Mouse (Mus musculus): Measurements from ENCODE around the gene Pih1d2. TPM values are rescaled to one million over a fixed set of nuclear protein-coding genes. Genes with fewer than 3 reads are reported as not detected.

Pih1d2 gene
- polyA plus RNA-seq (2016; fragmentation: Nextera tagmentation; extraction: Ambion mirVana): 3.4 and 5.3 TPM in 2 replicates

GRCm38 (mm10) chr9:50616766-50617603 is at the start of gene Pih1d2, which contains the start of gene Nkapd1:
Gene Pih1d2, plus strand, starts transcription at chr9:50617321.
Gene Nkapd1, minus strand, starts transcription at chr9:50617464.
- peaks cover 32% of the 10 kb centered on the region for H3K36me3 ChIP-seq
- H3K9me3 ChIP-seq: no peaks in the 10 kb centered on the region
- peaks cover 10% of the 10 kb centered on the region for H3K4me1 ChIP-seq
- peak; percentile 94 for DNase-seq (ENCODE audit: low spot score)
- WGBS: under 1% methylated on average over 81 of the region's 81 CpGs
- peak within 1 kb of the TSS; percentile 91 for H3K4me3 ChIP-seq
- no peaks in the 10 kb centered on the region for H3K27me3 ChIP-seq (ENCODE audit: insufficient read depth, poor library complexity, severe bottlenecking)
- peak within 1 kb of the TSS; percentile 94 for H3K27ac ChIP-seq

- Histone ChIP-seq H3K27me3 (ENCODE audit: insufficient read depth, poor library complexity, severe bottlenecking) (no peaks in the 10 kb centered on the region), H3K27ac (no peak overlapping the region), H3K4me3 (no peak overlapping the region), H3K9me3 (no peaks in the 10 kb centered on the region), H3K4me1 (no peaks in the 10 kb centered on the region), H3K36me3 (no peaks in the 10 kb centered on the region)
- DNase-seq (ENCODE audit: low spot score): no peak
- WGBS: 81% methylated on average over 4 of the region's 4 CpGs
These were observed 49.7 kb upstream of the Pih1d2 start for GRCm38 (mm10) chr9:50567372-50567771.

GRCm38 (mm10) chr9:50567881-50568280 is 49.2 kb upstream of the Pih1d2 start:
- Histone ChIP-seq H3K36me3 (no peaks in the 10 kb centered on the region), H3K27ac (no peak overlapping the region), H3K9me3 (no peaks in the 10 kb centered on the region), H3K4me1 (no peaks in the 10 kb centered on the region), H3K4me3 (no peak overlapping the region), H3K27me3 (ENCODE audit: insufficient read depth, poor library complexity, severe bottlenecking) (no peaks in the 10 kb centered on the region)
- 65% methylated on average over 2 of the region's 2 CpGs for WGBS
- no peak for DNase-seq (ENCODE audit: low spot score)

DNA sequence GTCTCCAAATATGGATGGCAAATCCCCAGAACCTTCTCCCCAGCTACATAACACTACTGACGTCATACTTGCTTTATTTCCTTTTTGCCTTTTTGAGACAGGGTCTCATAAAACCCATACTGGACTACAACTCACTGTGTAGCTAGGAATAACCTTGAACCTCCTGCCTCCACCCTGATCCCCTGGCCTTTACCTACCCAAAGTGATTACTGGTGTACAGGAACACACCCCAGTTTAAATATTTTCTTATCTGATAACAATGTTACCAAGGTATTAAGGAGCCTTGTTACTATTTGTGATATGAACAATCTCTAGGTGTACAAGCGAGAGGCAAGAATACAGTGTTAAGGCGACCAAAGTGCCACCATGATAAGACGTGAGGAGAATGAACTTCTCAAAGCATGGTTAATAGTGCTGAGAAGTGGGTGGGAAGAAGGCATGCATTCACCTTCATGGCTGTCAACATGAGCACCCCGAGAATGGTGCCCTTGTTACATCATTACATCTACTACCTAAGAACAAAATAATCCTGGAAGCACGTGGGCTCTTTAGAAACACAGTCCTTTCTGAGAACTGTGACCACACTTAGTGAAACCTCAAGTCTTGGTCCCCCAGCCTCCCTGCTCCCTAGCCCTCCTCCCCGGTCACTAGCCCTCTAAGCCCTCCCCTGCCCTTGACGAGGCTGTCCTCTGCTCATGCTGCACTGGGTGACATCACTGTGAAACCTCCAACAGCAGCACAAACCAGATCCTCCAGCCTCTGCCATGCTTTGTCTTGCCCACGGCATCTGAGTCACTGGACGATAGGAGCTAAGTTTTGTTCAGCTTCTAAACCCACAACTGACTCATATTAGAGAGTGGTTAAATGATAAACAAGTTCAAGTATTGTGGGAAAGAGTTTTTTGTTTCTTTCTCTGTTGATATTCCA is 47.3 kb upstream of the Pih1d2 start:
- no peak overlapping the region for H3K27ac ChIP-seq
- no peaks in the 10 kb centered on the region for H3K27me3 ChIP-seq (ENCODE audit: insufficient read depth, poor library complexity, severe bottlenecking)
- 63% methylated on average over 10 of the region's 10 CpGs for WGBS
- DNase-seq (ENCODE audit: low spot score): no peak
- no peaks in the 10 kb centered on the region for H3K36me3 ChIP-seq
- H3K4me1 ChIP-seq: no peaks in the 10 kb centered on the region
- no peaks in the 10 kb centered on the region for H3K9me3 ChIP-seq
- no peak overlapping the region for H3K4me3 ChIP-seq

DNA sequence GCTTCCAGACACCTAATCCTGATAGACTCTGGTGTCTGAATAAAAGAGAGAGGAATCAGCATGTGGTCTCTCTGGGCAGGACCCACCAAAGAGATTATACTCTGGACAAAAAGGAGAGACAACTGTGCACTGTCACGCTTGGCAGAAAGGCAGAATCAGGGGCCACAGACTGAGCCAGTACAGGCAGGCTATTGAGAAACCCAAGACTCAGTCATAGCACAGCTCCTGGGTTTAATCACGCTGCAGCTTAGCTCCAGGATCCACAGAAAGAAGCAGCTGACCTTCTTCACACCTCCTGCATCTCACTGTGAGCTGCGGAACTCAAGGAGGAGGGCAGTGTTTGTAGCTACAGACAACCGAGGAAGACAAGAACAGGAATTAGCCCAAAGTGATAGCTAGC is 36.8 kb upstream of the Pih1d2 start:
- H3K36me3 ChIP-seq: no peaks in the 10 kb centered on the region
- H3K4me3 ChIP-seq: no peak overlapping the region
- H3K9me3 ChIP-seq: no peaks in the 10 kb centered on the region
- no peaks in the 10 kb centered on the region for H3K4me1 ChIP-seq
- DNase-seq (ENCODE audit: low spot score): no peak
- H3K27me3 ChIP-seq (ENCODE audit: insufficient read depth, poor library complexity, severe bottlenecking): no peaks in the 10 kb centered on the region
- 30% methylated on average over 4 of the region's 4 CpGs for WGBS
- H3K27ac ChIP-seq: no peak overlapping the region

DNA sequence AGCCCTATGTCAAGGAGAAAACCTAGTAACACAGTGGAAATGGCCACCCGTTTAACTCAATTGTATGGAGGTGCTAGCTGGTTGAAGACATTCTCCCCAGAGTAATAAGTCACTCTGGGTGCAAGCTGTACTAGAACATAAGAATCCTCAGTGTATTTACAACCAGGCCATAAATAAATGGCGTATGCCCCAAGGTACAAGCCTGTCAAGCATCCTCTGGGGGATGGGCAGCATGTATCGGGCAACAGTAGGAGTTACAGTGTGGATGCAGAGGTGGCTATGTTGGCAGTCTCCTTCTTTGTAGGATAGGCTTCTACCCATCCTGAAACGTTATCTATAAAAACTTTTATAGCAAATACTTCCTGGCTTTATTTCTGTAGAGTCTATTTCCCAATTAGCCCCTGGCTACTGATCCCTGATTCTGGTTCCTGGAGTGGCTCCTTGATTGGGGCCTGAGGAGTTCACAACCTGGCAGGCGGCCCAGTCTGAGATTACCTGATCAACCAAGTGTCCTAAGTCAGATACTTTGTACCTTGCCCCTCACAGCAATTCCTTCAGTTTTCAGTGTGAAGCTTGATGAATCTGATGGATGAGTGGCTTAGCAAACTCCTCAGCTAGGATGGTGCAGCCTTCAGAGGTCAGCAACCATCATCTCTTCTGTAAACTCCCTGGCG is 31.8 kb upstream of the Pih1d2 start:
- Histone ChIP-seq H3K36me3 (no peaks in the 10 kb centered on the region), H3K27ac (no peak overlapping the region), H3K9me3 (no peaks in the 10 kb centered on the region), H3K4me3 (no peak overlapping the region), H3K27me3 (ENCODE audit: insufficient read depth, poor library complexity, severe bottlenecking) (no peaks in the 10 kb centered on the region), H3K4me1 (no peaks in the 10 kb centered on the region)
- WGBS: 77% methylated on average over 6 of the region's 6 CpGs
- no peak for DNase-seq (ENCODE audit: low spot score)

- 74% methylated on average over 4 of the region's 4 CpGs for WGBS
- H3K4me1 ChIP-seq: no peaks in the 10 kb centered on the region
- no peaks in the 10 kb centered on the region for H3K9me3 ChIP-seq
- no peaks in the 10 kb centered on the region for H3K36me3 ChIP-seq
- H3K4me3 ChIP-seq: no peak overlapping the region
- H3K27ac ChIP-seq: no peak overlapping the region
- H3K27me3 ChIP-seq (ENCODE audit: insufficient read depth, poor library complexity, severe bottlenecking): no peaks in the 10 kb centered on the region
- DNase-seq (ENCODE audit: low spot score): no peak
These were observed 30.2 kb upstream of the Pih1d2 start for GRCm38 (mm10) chr9:50586955-50587354.

DNA sequence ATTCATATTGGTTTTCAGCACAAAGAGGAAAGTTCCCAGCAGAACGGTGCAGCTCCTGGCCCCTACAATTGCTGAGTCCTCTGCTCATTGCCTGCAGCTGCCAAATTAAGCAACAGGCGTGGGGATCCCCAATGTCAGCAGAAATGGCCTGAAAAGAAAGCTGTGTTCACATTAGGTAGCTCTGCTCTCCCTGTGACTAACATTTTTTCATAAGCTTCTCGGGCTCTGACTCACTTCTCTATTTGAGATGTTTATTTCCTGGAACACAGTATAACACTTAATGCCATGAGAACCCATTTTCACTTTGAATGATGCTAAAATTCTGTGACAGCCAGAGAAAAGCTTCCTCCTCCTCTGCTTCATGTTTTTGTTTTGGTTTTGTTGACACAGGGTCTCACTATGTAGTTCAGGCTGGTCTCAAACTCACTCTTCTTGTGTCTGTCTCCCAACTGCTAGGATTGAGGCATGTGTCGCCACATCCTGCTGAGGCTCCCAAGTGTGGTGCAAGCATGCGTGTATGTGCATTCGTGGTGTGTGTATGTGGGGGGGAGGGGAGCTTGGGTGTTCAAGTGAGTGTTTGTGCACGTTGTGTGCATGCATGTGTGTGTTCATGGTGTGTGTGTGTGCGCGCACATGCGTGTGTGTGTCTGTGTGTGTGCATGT is 26.1 kb upstream of the Pih1d2 start:
- DNase-seq (ENCODE audit: low spot score): no peak
- no peaks in the 10 kb centered on the region for H3K4me1 ChIP-seq
- no peaks in the 10 kb centered on the region for H3K9me3 ChIP-seq
- no peak overlapping the region for H3K27ac ChIP-seq
- no peaks in the 10 kb centered on the region for H3K27me3 ChIP-seq (ENCODE audit: insufficient read depth, poor library complexity, severe bottlenecking)
- peaks cover 12% of the 10 kb centered on the region for H3K36me3 ChIP-seq
- whole genome bisulfite sequencing: 74% methylated on average over 10 of the region's 10 CpGs
- H3K4me3 ChIP-seq: no peak overlapping the region

- Histone ChIP-seq H3K27me3 (ENCODE audit: insufficient read depth, poor library complexity, severe bottlenecking) (no peaks in the 10 kb centered on the region), H3K4me1 (no peaks in the 10 kb centered on the region), H3K36me3 (peaks cover 30% of the 10 kb centered on the region), H3K9me3 (no peaks in the 10 kb centered on the region), H3K27ac (no peak overlapping the region), H3K4me3 (no peak overlapping the region)
- 83% methylated on average over 9 of the region's 9 CpGs for WGBS
- DNase-seq (ENCODE audit: low spot score): no peak
These were observed 24.2 kb upstream of the Pih1d2 start for GRCm38 (mm10) chr9:50592955-50593354.

- H3K4me1 ChIP-seq: no peaks in the 10 kb centered on the region
- no peak overlapping the region for H3K4me3 ChIP-seq
- H3K36me3 ChIP-seq: peaks cover 36% of the 10 kb centered on the region
- no peak overlapping the region for H3K27ac ChIP-seq
- H3K27me3 ChIP-seq (ENCODE audit: insufficient read depth, poor library complexity, severe bottlenecking): no peaks in the 10 kb centered on the region
- no peaks in the 10 kb centered on the region for H3K9me3 ChIP-seq
- 84% methylated on average over 3 of the region's 3 CpGs for WGBS
- no peak for DNase-seq (ENCODE audit: low spot score)
These were observed 23.6 kb upstream of the Pih1d2 start for GRCm38 (mm10) chr9:50593544-50593943.

DNA sequence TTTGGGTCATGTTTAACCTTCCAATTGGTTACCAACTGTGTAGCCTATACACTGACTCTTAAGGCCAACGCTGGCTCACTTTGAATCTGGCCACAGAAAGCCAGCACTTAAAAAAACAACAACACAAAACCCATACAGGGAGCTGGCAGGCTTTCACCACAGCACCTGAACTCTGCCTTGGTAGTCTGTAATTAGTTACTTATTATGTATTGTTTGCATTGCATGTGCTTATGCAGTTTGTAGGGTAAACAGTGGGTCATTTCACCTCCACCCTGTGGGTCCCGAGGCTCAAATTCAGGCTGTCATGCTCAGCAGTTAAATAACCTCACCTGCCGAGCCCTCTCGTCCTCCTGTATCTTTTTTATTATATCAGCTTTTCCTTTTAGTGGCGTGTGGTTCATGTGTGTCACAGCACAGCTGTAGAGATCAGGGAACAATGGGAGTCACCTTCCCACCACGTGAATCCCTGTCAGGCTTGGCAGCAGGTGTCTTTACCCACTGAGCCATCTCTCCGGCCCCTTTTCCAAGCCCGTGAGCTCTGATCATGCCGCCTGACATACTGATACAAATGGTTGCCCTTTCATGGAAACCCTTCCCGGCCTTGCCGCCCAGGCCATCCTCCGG is 22.2 kb upstream of the Pih1d2 start:
- WGBS: 81% methylated on average over 12 of the region's 12 CpGs
- no peaks in the 10 kb centered on the region for H3K9me3 ChIP-seq
- DNase-seq (ENCODE audit: low spot score): no peak
- no peak overlapping the region for H3K4me3 ChIP-seq
- no peak overlapping the region for H3K27ac ChIP-seq
- peaks cover 50% of the 10 kb centered on the region for H3K36me3 ChIP-seq
- no peaks in the 10 kb centered on the region for H3K27me3 ChIP-seq (ENCODE audit: insufficient read depth, poor library complexity, severe bottlenecking)
- H3K4me1 ChIP-seq: no peaks in the 10 kb centered on the region

DNA sequence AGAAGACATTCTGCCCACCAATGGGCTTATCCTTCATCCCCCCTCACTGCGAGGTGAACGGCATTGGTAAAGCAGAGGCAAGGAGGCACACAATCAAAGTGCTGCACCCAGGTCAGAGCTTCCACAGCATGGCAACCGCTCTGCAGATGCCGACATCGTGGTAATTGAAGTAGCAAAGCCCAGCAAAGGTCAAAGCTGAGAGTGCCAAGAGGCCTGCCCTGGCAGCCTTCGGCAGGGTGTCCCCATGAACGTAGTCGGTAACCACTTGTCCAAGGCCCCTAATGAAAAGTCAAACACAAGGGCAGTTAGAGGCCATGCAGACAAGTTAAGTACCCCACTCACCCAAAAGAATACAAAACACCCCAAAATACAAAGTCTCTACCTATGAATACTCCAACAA is 20.1 kb upstream of the Pih1d2 start:
- 89% methylated on average over 8 of the region's 8 CpGs for WGBS
- no peaks in the 10 kb centered on the region for H3K9me3 ChIP-seq
- no peak for DNase-seq (ENCODE audit: low spot score)
- H3K4me1 ChIP-seq: peaks cover 10% of the 10 kb centered on the region
- peaks cover 58% of the 10 kb centered on the region for H3K36me3 ChIP-seq
- no peak overlapping the region for H3K27ac ChIP-seq
- H3K27me3 ChIP-seq (ENCODE audit: insufficient read depth, poor library complexity, severe bottlenecking): no peaks in the 10 kb centered on the region
- no peak overlapping the region for H3K4me3 ChIP-seq
